Mouse (Mus musculus) hindlimb bud, embryonic 11.5 days (tissue): ENCODE data around the gene Cox4i2.

Experiments
- DNase-seq: peaks from one replicate; pipeline ENCODE4 v3.0.0-alpha.2; 2012; ENCODE audit warnings: low read depth, low spot score; ENCODE audit errors: extremely low spot score

Cox4i2 gene

DNA sequence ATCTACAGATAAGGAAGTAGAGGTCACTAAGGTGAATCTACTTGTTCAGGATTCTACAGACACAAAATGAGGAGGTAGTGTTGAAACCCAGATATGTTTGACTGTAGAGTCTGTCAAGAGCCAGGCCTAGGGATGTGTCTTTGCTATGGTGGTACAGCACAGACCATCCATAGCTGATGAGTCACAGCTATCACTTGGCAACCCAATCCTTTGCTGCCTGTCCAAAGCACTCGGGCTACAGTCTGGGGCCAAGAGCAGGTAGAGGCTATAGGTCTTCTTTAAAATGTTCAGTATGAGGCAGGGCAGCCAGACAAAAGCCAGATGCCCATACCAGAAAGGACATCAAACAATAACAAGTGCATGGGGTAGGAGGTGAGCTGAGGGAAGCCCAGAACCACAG is 43.6 kb downstream of the Cox4i2 start:
- no peak for DNase-seq

GRCm38 (mm10) chr2:152799954-152800761 is 46.2 kb downstream of the Cox4i2 start:
- no peak for DNase-seq

- no peak for DNase-seq
Observed at GRCm38 (mm10) chr2:152800762-152801113, 46.8 kb downstream of the Cox4i2 start.

DNA sequence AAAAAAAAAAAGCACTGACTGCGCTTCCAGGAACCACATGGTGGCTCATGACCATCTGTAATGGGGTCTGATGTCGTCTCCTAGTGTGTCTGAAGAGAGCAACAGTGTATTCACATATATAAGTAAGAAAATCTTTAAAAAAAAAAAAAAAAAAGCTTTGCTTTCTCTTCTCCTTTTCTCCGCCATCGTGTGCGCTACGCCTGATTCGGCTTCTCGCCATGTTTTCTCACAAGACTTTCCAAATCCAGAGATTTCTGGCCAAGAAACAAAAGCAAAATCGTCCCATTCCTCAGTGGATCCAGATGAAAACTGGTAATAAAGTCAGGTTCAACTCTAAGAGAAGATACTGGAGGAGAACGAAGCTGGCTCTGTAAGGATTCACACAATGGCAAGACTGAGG is 48.3 kb downstream of the Cox4i2 start:
- DNase-seq: no peak

DNA sequence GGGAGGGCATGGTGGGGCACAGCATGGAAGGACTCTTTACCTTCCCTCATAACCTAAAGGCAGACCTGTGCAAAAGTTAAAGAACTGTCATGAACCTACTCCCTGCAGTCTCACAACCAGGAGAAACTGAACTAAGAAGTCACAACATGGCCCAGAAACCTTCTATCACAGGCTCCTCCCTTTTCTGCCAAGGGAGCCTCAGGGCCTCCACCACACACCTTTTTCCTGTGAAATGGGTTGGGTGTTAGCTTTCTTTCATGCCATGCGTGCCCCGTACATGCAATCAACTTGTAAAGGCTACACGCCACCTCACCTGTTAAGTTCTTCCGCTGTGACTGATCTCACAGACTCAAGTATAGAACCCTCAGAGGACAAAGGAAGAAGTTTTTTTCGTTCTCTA is 49.1 kb downstream of the Cox4i2 start:
- no peak for DNase-seq

- DNase-seq: no peak
Observed at GRCm38 (mm10) chr2:152804408-152805110, 50.6 kb downstream of the Cox4i2 start.

GRCm38 (mm10) chr2:152805111-152805490 is 51.1 kb downstream of the Cox4i2 start:
- no peak for DNase-seq

- DNase-seq: no peak
Observed at GRCm38 (mm10) chr2:152806037-152806436, 52.1 kb downstream of the Cox4i2 start.

DNA sequence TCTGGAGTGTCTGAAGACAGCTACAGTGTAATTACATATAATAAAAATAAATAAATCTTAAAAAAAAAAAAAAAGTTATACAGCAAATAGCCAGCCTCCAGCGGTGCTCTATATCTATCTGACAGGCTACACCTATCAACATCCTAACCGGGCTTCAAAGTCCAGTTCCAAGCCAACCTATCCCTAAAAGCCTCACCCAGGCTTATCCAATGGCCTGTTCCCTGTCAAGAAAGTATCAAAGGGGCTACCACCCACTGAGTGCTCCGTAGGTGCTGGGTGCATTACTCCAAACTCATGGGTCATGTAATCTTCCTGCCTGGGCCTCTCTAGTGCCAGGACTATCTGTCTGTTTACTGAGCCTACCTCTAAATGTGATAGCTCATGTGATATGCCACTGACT is 54.2 kb downstream of the Cox4i2 start:
- DNase-seq: no peak

- no peak for DNase-seq
Observed at GRCm38 (mm10) chr2:152810158-152810941, 56.4 kb downstream of the Cox4i2 start.

DNA sequence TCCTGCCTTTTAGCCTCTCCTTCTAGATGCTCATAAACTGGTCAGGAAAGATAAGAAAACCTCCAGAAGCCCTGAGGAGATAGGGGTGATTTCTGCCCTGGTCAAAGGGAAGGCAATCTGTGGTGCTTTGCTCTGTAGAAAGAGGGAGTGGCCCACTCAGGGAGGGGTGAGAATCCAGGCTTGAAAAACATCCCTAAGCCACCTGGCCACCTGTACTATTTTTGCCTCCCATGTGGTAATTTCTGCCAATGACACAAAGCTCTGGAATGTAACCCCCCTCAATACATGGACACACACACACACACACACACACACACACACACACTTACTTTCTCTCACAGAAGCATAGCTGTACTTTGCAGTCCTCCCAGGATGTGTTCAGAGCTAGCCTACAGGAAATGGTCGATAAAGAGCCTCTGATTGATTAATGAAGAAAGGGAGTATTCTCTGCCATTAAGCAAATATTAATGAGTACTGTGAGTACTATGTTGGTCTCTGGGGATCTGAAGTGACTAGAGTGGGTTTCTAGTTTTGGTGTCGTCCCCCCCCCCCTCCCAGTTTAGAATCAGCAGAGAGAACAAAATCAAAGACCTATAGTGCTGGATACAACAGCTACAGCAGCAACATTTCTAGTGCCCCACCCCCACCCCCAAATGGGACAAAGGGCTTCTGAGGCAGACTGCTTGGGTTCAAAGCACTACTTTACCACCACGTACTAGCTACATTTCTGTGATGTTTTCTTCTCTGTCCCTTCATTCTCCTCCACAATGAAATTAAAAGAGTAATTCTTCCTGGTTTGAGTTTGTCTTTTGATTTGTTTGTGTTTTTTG is 57.6 kb downstream of the Cox4i2 start:
- DNase-seq: no peak

DNA sequence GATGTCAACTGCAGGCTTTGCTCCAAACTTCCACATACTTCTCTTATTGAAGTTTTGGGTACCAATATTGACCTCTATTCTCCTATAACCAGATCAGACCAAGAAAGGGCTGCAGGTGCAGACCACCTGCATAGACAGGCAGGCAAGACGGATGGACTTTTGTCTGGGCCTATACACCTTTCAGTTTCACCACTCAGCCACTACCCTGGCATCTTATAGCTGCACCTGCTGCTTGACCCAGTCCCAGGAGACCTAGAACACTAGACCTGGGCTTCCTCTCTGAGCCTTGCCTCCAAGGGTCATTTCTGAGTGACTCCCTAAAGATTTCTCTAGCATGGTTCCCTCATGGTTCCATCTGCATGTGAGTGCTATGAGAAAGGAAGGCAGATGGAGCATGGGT is 59.3 kb downstream of the Cox4i2 start:
- no peak for DNase-seq

DNA sequence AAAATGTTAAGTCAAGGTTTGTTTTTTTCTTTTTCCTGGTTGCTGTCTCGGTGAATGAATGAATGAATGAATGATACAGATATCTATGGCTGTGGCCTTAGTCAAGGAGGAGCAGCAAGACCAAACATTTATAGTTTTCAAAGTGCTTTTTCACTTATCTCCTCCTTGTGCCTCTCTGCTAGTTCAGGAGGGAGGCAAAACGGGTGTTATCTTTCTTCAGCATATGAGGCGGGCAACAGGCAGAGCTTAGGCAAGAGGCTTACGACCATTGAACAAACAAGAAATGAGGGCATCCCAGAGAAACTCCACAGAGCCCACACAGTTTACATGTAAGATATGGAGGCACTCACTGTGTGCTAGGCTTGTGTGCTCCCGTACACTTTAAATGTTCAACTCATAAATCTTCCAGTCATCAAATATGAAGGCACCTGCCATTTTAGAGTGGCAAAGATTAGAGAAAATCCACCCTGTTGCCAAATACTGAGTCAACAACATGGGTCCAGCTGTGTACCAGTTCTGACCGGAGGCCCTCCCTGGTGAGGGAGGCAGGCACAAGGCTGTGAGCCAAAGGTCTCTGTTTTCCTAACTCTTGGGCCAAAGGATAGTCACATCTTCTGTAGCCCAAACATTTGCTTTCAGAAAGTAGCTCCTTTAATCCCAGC is 60.4 kb downstream of the Cox4i2 start:
- no peak for DNase-seq
